Comparison of ENCODE assay signal across 8 mouse cellular contexts in genomic region chr7:79147931-79148653, GRCm38 (mm10). TPM values are rescaled to one million over a fixed set of nuclear protein-coding genes. Genes with fewer than 3 reads are reported as not detected.
DNase-seq lines count a peak whose midpoint lies in the region; ATAC-seq and TF ChIP-seq lines count a peak whose summit lies in the region.

No protein-coding gene starts in this region.

- H3K9ac ChIP-seq in embryonic facial prominence, embryonic 14.5 days (ENCODE audit: low read depth, low read length) = peak overlapping the region; percentile 78
- peak overlapping the region; percentile 84 for H3K9ac ChIP-seq in intestine, embryonic 16.5 days (ENCODE audit: low read depth, low read length)

- TF ChIP-seq CTCF in layer of hippocampus, adult 2 months (conservative IDR thresholded peaks at IDR 0.05) = no peak

- H3K36me3 ChIP-seq in embryonic facial prominence, embryonic 14.5 days (ENCODE audit: control insufficient read depth, insufficient read depth, low read length) = peaks cover 19% of the 10 kb centered on the region; the same call in 1 of the 2 replicates
- 0 out of 2 replicates have a peak, but pooled peaks cover 3% of the 10 kb centered on the region for H3K36me3 ChIP-seq in intestine, embryonic 16.5 days (ENCODE audit: control insufficient read depth, insufficient read depth, low read length)
- H3K36me3 ChIP-seq in macrophage (ENCODE audit: inconsistent target) = no peaks in the 10 kb centered on the region

- H3K4me3 ChIP-seq in layer of hippocampus, adult 2 months = peak overlapping the region; percentile 79
- peak overlapping the region; percentile 74 for H3K4me3 ChIP-seq in embryonic facial prominence, embryonic 14.5 days (ENCODE audit: low read depth, low read length)
- peak overlapping the region; percentile 81 for H3K4me3 ChIP-seq in intestine, embryonic 16.5 days (ENCODE audit: low read length)
- H3K4me3 ChIP-seq in macrophage (ENCODE audit: inconsistent target) = peak overlapping the region; percentile 42

- ATAC-seq in embryonic facial prominence, embryonic 14.5 days (ENCODE audit: low read depth) = no peak
- peak; percentile 3; the same call in 1 of the 2 replicates for ATAC-seq in intestine, embryonic 16.5 days
- ATAC-seq in megakaryocyte progenitor cell, adult 5-6 weeks (replicated peaks; ENCODE audit: poor library complexity) = no peak

- peak overlapping the region; percentile 78 for H3K4me2 ChIP-seq in embryonic facial prominence, embryonic 14.5 days (ENCODE audit: low read depth, low read length)
- H3K4me2 ChIP-seq in intestine, embryonic 16.5 days (ENCODE audit: low read depth, low read length) = peak overlapping the region; percentile 85

- no peaks in the 10 kb centered on the region for H3K9me3 ChIP-seq in embryonic facial prominence, embryonic 14.5 days (ENCODE audit: control insufficient read depth, low read length)
- H3K9me3 ChIP-seq in intestine, embryonic 16.5 days (ENCODE audit: control insufficient read depth, low read length) = no peaks in the 10 kb centered on the region

- H3K4me1 ChIP-seq in embryonic facial prominence, embryonic 14.5 days (ENCODE audit: control insufficient read depth, insufficient read depth, low read length) = peaks cover 13% of the 10 kb centered on the region
- peaks cover 14% of the 10 kb centered on the region; the same call in 1 of the 2 replicates for H3K4me1 ChIP-seq in intestine, embryonic 16.5 days (ENCODE audit: control insufficient read depth, insufficient read depth, low read length)

- no peak for DNase-seq in layer of hippocampus, adult 2 months (ENCODE audit: low spot score in 2 of 2)
- no peak for DNase-seq in layer of hippocampus, adult 18-20 months (ENCODE audit: low spot score in 2 of 2)
- no peak for DNase-seq in embryonic facial prominence, embryonic 14.5 days (ENCODE audit: low spot score)
- DNase-seq in cerebellum, postnatal 36 days = no peak
- DNase-seq in urinary bladder, adult 18-20 months (ENCODE audit: low spot score in 2 of 2) = no peak

- H3K79me2 ChIP-seq in macrophage (ENCODE audit: inconsistent target) = no peaks in the 10 kb centered on the region

- under 1% methylated on average over 13 of the region's 20 CpGs for WGBS in embryonic facial prominence, embryonic 14.5 days
- WGBS in intestine, embryonic 16.5 days = 1% methylated on average over 20 of the region's 20 CpGs
- 9% methylated on average over 19 of the region's 20 CpGs for WGBS in macrophage (ENCODE audit: missing documents)

- H3K27me3 ChIP-seq in embryonic facial prominence, embryonic 14.5 days (replicated peaks; ENCODE audit: control insufficient read depth, insufficient read depth, low read length) = no peaks in the 10 kb centered on the region
- no peaks in the 10 kb centered on the region for H3K27me3 ChIP-seq in intestine, embryonic 16.5 days (replicated peaks; ENCODE audit: control insufficient read depth, insufficient read depth, low read length)

- peak overlapping the region; percentile 74 for H3K27ac ChIP-seq in layer of hippocampus, adult 2 months
- H3K27ac ChIP-seq in embryonic facial prominence, embryonic 14.5 days (replicated peaks; ENCODE audit: low read depth, low read length) = no peak overlapping the region; the same call in 1 of the 2 replicates
- H3K27ac ChIP-seq in intestine, embryonic 16.5 days (ENCODE audit: low read length) = peak overlapping the region; percentile 57; the same call in 1 of the 2 replicates
- no peak overlapping the region for H3K27ac ChIP-seq in macrophage

RNA-seq across cellular contexts. Expression of gene Mfge8, which starts 0.8 kb away (rescaled TPM):
- total RNA-seq in layer of hippocampus, adult 2 months (2021) = 100 to 1,000 TPM; 170 TPM
- total RNA-seq in layer of hippocampus, adult 18-20 months (2021) = 100 to 1,000 TPM; 184 to 202 TPM
- polyA plus RNA-seq in embryonic facial prominence, embryonic 14.5 days (2014; fragmentation: Nextera tagmentation; extraction: Ambion mirVana) = 147 and 155 TPM in 2 replicates
- polyA plus RNA-seq in intestine, embryonic 16.5 days (2015; fragmentation: Nextera tagmentation; extraction: Ambion mirVana) = 184 and 188 TPM in 2 replicates
- total RNA-seq in macrophage (2018; cell fraction: chromatin; rRNA removed) = 100 to 1,000 TPM in 3 of 26 experiments, 10 to 100 TPM in 10, 1 to 10 TPM in 13; 1.1 to 141 (median 10.1) TPM
- total RNA-seq in macrophage (2018; cell fraction: cytosol; rRNA removed) = 100 to 1,000 TPM in 13 of 26 experiments, 10 to 100 TPM in 13; 33.1 to 227 (median 89.2) TPM
- 100 to 1,000 TPM in 11 of 26 experiments, 10 to 100 TPM in 15; 25.7 to 178 (median 67.5) TPM for total RNA-seq in macrophage (2018; cell fraction: nucleus; rRNA removed)
- polyA plus RNA-seq in macrophage (2018) = 152 to 229 TPM (median 154 TPM) in 3 replicates
- total RNA-seq in megakaryocyte progenitor cell, adult 5-6 weeks (2015) = 8.4 and 10.4 TPM in 2 replicates
- total RNA-seq in megakaryocyte progenitor cell, adult 5-6 weeks (2017) = 9.9 and 10.7 TPM in 2 replicates

RNA-seq across cellular contexts. Expression of gene Hapln3, which starts 17.3 kb away (rescaled TPM):
- 1 to 10 TPM; 2.5 to 3.4 TPM for total RNA-seq in layer of hippocampus, adult 2 months (2021)
- 1 to 10 TPM; 1.3 to 1.4 TPM for total RNA-seq in layer of hippocampus, adult 18-20 months (2021)
- 1.4 and 1.5 TPM in 2 replicates for polyA plus RNA-seq in embryonic facial prominence, embryonic 14.5 days (2014; fragmentation: Nextera tagmentation; extraction: Ambion mirVana)
- 1.7 and 1.9 TPM in 2 replicates for polyA plus RNA-seq in intestine, embryonic 16.5 days (2015; fragmentation: Nextera tagmentation; extraction: Ambion mirVana)
- total RNA-seq in macrophage (2018; cell fraction: chromatin; rRNA removed) = 1 to 10 TPM in 11 of 26 experiments, under 1 TPM in 1, not detected in 14; 0.80 to 6.7 (median 3.2) TPM
- under 1 TPM in 6 of 26 experiments, not detected in 20; 0.03 to 0.19 (median 0.14) TPM for total RNA-seq in macrophage (2018; cell fraction: cytosol; rRNA removed)
- total RNA-seq in macrophage (2018; cell fraction: nucleus; rRNA removed) = 1 to 10 TPM in 9 of 26 experiments, under 1 TPM in 2, not detected in 15; 0.30 to 2.7 (median 1.4) TPM
- not detected in 3 replicates for polyA plus RNA-seq in macrophage (2018)
- total RNA-seq in megakaryocyte progenitor cell, adult 5-6 weeks (2015) = not detected in 2 replicates
- total RNA-seq in megakaryocyte progenitor cell, adult 5-6 weeks (2017) = not detected in 2 replicates

Comparison
In these comparisons a context has a peak if more than half of its experiments do, and no peak if none do; other contexts are left out.
1. H3K27ac ChIP-seq: peak in layer of hippocampus, adult 2 months (single experiment) and intestine, embryonic 16.5 days (single experiment); none in embryonic facial prominence, embryonic 14.5 days (single experiment) and macrophage (single experiment).
2. RNA of gene Mfge8, which starts 0.8 kb away (total RNA-seq): 184 to 202 TPM in layer of hippocampus, adult 18-20 months and 170 TPM in layer of hippocampus, adult 2 months; 8.4 to 10.7 TPM in megakaryocyte progenitor cell, adult 5-6 weeks; every median in the first group is over 10 times any median in the second.
3. Peak in every context shown above with its lines, with median percentiles within 50 percentile points of each other: H3K4me3 ChIP-seq.